Mouse (Mus musculus): Measurements from ENCODE around the gene Ankrd33b. TPM values are rescaled to one million over a fixed set of nuclear protein-coding genes. Genes with fewer than 3 reads are reported as not detected.

Ankrd33b gene
- total RNA-seq, 4 experiments from 2014 or later, result 26.4 to 31.4 (median 29.1) TPM

DNA sequence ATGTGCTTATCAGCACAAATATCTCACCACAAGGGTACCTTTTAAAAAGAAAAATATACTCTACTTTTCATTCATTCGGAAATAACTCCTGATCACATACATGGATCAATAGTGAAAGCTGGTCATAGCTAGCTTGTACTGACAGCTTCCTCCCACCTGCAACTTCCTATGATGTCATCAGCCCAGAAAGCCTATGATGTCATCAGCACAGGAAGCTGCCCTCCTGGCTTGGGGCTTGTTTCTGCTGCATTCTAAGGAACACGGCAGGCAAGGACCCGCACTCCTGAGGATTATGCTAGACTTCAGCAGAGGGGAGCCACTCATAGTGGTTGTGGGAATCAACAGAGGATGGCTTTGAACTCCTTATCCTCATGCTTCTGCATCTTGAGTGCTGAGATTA, 63.2 kb downstream of the Ankrd33b start:
- no peak for DNase-seq (ENCODE audit: low spot score)

DNA sequence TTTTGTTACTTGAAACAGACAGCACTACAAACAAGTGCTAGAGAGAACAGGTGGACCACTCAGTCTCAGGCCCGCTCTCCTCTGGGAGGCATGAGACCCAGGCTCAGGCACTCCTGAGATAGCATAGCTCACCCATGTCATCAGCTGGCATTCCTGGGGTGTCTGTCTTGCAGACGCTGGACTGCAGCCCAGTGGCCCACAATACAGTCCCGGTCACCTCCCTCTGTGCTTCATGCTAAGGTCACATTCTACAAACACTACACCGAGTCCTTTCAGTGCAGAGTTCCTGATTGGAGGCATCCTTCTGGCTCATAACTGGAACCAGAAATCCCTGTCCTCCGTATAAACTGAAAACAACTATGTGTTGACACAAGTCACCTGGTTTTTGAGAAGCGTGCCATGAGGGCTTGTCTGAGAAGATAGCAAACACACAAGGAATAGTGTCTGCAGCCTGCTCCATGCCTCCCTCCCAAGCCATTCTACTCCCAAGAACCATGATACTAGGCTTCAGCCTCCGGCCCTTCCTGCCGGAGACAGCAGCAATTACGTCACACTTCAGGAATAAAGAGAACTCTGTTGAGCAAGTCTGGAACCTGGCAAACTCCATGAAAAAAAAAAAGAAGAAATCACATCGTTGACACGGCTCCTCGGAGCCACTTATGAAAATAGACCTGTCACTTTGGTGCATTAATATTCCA, 65.1 kb downstream of the Ankrd33b start:
- DNase-seq (ENCODE audit: low spot score), result peak; percentile 17

DNA sequence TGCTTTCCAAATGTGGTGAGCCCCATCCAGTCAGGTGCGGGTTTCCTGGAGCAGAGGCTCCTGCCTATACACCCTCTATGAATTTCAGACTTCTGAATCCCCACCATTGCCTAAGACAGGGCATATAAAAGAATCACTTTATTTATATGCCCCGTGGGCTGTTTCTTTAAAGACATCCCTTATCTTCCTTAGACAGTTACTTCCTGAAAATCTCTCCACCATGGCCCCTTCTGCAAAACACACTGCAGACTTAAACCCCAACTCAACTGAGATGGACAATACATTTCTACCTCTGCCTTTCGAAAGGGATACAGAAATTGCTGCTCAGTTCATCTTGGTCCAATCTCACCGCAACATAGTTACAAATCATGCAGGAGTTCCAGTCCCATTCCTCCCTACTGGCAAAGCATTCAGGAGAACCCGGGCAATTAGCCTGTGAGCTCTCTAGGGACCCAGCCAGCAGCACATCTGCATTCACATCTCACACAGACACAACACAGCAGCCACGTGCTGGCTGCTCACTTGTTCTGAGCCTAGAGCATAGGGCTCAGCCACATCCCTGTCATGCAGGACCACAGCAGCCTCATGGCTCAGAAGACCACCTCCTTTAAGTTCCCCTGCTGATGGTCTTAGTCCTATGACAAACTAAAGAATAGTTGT, 68.1 kb downstream of the Ankrd33b start:
- DNase-seq (ENCODE audit: low spot score), result peak; percentile 29

DNA sequence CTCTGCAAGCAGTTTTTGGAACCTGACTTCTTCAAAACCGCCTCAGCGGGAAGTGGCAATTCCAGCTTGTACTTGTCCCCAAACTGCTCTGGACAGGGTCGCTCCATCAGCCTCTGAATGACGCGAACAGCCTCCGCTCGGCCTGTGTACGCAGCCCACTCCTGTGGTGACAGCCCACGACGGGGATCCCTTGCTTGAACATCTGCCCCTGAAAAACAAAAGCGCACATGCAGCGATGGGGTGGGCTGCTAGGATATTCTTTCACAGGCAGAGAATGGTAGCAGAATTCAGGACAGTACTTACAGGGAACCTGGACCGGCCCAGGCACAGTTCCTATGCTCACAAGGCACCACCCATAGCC, 69.8 kb downstream of the Ankrd33b start:
- DNase-seq (ENCODE audit: low spot score), result no peak

DNA sequence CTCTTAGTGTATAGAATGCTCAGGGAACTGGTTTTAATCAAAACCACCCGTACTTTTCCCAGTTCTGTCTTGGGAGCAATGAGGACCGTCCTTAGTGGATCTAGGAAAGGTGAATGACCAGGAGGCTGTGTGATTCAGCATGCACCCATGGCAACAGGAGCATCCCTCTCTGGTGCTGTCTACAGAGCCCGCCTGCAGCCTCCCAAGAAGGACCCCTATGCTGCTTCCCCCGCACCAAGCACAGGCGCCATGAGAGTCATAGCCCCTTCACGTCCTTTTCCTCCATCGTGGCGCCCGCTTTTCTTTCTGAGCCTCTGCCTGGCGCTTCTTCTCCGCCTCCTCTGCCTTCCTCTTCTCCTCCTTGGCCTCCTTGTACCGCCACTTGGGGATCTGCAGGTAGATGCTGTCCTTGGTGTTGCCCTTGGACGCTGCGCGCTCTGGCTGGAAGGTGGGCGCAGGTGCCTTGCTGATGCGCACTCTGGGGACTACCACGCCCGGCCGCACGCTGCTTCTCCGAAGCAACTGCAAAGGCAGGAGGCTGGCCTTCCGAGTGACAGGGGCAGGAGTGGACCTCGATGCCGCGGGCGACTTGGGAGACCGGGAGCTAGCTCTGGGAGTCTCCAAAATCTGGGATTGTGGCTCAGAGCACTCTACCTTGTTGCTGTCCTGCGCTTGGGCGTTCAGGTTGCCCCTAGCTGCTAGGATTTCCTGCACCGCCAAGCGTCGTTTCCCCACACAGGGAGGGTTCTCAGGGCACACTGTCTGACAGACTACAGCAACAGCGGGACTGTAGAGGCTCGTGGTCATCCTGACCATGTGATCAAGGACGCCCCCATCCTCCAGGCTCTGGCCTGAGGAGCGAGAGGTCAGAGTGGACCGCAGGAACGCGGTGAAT, 70.4 kb downstream of the Ankrd33b start:
- no peak for DNase-seq (ENCODE audit: low spot score)

GRCm38 (mm10) chr15:31294311-31294710, 73.2 kb downstream of the Ankrd33b start:
- DNase-seq (ENCODE audit: low spot score), result no peak

DNA sequence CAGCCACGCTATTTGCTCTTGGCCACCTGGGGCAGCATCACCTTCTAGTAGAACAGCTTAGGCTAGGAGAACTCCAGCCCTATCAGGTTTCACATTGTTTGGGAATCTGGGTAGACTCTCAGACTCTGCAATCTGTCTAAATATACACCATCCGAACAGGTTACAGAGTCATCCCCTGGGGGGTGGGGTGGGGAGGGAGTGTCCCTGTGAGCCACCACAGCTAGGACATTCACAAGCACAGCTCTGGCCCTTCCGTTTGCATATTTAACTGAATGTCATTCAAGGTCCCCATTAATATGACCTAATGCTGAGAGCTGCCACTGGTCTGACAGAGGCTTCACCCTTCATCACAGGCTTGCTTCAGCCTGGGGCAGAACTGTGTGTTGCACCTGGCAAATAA, 74.9 kb downstream of the Ankrd33b start:
- DNase-seq (ENCODE audit: low spot score), result no peak

DNA sequence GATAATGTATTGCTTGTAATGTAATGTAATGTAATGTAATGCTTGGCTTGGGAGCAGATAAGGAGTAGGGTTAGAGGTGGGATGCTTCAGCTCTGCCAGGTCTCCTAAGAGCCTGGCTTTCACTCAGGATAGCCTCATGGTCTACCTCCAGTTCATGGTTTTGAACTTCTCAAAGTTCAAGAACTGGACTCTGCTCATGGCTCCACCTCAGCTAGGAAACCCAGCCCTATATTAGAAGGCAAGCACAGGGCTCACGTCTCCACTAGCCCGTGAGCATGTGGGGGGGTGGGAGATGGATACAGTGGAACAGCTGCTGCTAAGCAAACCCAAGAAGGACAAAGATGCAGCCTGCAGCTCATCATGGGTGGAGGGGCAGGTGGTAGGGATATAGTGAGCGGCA, 81.8 kb downstream of the Ankrd33b start:
- DNase-seq (ENCODE audit: low spot score), result no peak

- no peak for DNase-seq (ENCODE audit: low spot score)
These were observed 82.4 kb downstream of the Ankrd33b start for GRCm38 (mm10) chr15:31284922-31285631.

DNA sequence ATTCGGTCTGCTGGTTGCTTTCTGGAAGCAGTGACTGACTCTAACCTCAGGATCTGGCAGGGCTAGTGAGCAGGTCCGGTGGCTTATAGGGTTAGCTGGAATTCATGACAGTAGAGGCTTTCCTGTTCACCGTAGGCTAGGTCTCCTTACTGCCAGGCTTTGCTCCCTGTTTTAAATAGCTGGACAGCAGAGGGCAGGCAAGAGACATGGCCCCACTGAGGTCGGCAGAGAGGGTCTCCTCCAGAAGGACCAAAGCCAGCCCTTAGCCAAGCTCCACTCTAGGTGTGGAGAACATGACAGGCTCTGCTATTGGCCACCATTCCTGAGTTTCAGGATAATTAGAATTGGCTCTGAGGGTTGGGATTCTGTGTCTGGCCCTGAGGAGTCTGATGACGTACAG, 83.4 kb downstream of the Ankrd33b start:
- DNase-seq (ENCODE audit: low spot score), result no peak

DNA sequence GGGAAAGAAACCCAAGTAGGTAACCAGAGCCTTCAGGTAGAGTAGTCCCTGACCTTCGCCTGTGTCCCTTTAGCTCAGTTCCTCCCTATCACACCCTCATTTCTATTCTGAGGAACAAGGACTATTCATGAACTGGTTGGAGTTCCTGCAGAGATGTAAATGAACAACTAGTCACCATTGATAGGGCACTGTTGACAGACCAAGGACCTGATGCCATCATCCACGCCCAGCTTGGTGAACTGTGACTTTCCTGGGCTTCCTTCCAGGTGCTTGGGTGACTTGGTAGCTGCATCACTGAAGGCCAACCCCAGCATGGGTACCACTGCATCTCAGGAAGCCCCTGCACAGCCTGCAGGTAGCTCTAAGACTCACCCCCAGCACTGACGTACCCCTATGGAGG, 85.2 kb downstream of the Ankrd33b start:
- DNase-seq (ENCODE audit: low spot score), result no peak

GRCm38 (mm10) chr15:31281830-31282229, 85.7 kb downstream of the Ankrd33b start:
- DNase-seq (ENCODE audit: low spot score), result no peak

GRCm38 (mm10) chr15:31280683-31281082, 86.8 kb downstream of the Ankrd33b start:
- no peak for DNase-seq (ENCODE audit: low spot score)

DNA sequence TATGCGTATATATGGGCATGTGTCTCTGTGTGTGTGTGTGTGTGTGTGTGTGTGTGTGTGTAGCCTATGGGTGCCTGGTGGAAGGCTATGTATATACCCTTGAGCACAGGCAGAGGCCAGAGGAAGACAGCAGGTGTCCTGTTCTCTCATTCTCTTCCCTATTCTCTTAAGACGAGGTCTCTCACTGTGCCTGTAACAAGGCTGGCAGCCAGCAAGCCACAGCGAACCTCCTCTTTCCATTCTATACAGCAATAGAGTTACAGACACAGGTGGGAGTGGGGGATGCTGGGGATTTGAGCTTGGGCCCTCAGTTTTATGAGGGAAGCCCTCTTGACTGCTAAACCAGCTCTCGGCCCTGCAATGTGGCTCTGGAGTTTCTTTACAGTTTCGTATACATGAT, 87.5 kb downstream of the Ankrd33b start:
- DNase-seq (ENCODE audit: low spot score), result no peak

DNA sequence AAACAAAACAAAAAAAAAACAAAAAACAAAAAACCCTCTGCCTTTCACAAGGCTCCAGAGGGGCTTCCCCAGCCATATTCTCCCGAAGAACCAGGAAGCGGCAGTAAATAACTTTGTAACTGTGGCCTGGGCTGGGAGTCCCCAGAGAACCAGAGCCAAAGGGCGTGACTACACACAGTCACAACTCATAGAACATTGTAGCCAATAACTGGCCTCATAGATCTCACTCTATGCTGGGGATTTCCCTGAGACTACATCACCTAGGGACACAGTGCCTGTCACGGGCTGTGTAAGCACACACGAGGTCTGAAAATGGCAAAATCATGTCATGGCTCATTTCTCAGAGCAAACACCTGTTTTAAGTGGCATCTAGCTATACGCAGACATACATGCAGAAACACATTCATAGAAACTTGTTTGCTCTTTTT, 87.9 kb downstream of the Ankrd33b start:
- DNase-seq (ENCODE audit: low spot score), result no peak

- no peak for DNase-seq (ENCODE audit: low spot score)
These were observed 88.4 kb downstream of the Ankrd33b start for GRCm38 (mm10) chr15:31279120-31279519.

- DNase-seq (ENCODE audit: low spot score), result no peak
These were observed 89.4 kb downstream of the Ankrd33b start for GRCm38 (mm10) chr15:31278090-31278489.

- no peak for DNase-seq (ENCODE audit: low spot score)
These were observed 94.0 kb downstream of the Ankrd33b start for GRCm38 (mm10) chr15:31273509-31273908.

GRCm38 (mm10) chr15:31272695-31273094, 94.8 kb downstream of the Ankrd33b start:
- no peak for DNase-seq (ENCODE audit: low spot score)

- DNase-seq (ENCODE audit: low spot score), result no peak
These were observed 98.0 kb downstream of the Ankrd33b start for GRCm38 (mm10) chr15:31269558-31269957.

DNA sequence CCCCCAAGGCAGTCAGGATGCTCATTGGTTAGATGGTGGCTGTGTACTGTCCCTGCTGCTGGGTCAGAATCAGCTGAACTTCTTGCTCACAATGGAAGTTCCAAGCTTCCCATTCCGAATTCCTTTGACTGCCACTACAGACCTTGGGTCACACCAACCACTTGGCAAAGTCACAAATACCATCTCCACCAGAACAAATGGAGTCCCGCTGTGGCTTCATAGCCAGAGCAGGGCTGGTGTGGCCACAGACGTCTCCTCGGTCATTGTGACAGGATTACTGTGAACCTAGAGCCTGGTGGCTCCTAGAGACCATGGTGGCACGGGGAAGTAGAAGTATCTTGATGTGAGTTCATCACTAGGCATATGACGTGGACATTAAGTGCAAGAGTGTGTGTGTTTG, 99.4 kb downstream of the Ankrd33b start:
- DNase-seq (ENCODE audit: low spot score), result no peak

GRCm38 (mm10) chr15:31265845-31266244, 101.7 kb downstream of the Ankrd33b start:
- DNase-seq (ENCODE audit: low spot score), result no peak

Data from heart, adult 8-10 months (tissue).